24 mouse cellular contexts compared by ENCODE assay signal in genomic region chr8:99166966-99167365, GRCm38 (mm10).
DNase-seq lines count a peak whose midpoint lies in the region; ATAC-seq and TF ChIP-seq lines count a peak whose summit lies in the region.
"Had no signal": no experiment of that assay in that cellular context is flagged by ENCODE, and none has a peak within 500 bp of the region (broad histone marks: within the 10 kb centered on the region; RNA-seq: fewer than 3 reads in every experiment).

No protein-coding gene starts in this region.

- no peak overlapping the region for H3K4me3 ChIP-seq in midbrain, embryonic 11.5 days (ENCODE audit: low read depth, low read length)
- H3K4me3 ChIP-seq in midbrain, embryonic 16.5 days (ENCODE audit: low read depth, low read length) = no peak overlapping the region
- H3K4me3 ChIP-seq in G1E (ENCODE audit: low read depth, low read length) = no peak overlapping the region
- H3K4me3 ChIP-seq in MEL (ENCODE audit: control insufficient read depth in 1 of 2, insufficient read depth in 1 of 2, low read depth in 2 of 2, low read length in 2 of 2) = no peak overlapping the region
- no peak overlapping the region for H3K4me3 ChIP-seq in hindbrain, embryonic 10.5 days

- H3K9ac ChIP-seq in midbrain, embryonic 11.5 days (ENCODE audit: low read length) = no peak overlapping the region
- H3K9ac ChIP-seq in midbrain, embryonic 16.5 days (ENCODE audit: low read depth, low read length) = no peak overlapping the region
- no peak overlapping the region for H3K9ac ChIP-seq in MEL (ENCODE audit: control insufficient read depth, low read depth, low read length, poor library complexity, severe bottlenecking)

- no peak overlapping the region for H3K4me2 ChIP-seq in midbrain, embryonic 11.5 days
- no peak overlapping the region for H3K4me2 ChIP-seq in midbrain, embryonic 16.5 days (ENCODE audit: low read length)

- no peak for TF ChIP-seq CTCF in G1E (IDR thresholded peaks at IDR 0.05; ENCODE audit: low read depth, low read length)
- no peak for TF ChIP-seq CTCF in MEL (IDR thresholded peaks at IDR 0.05 in 2 of 3, conservative IDR thresholded peaks at IDR 0.05 in 1 of 3; ENCODE audit: control insufficient read depth in 1 of 3, insufficient read depth in 1 of 3, low read depth in 2 of 3, low read length in 3 of 3, poor library complexity in 1 of 3, severe bottlenecking in 1 of 3)
- no peak for TF ChIP-seq CTCF in brain, embryonic 14.5 days (IDR thresholded peaks at IDR 0.05; ENCODE audit: borderline replicate concordance, extremely low read depth, insufficient read depth, insufficient read length)

- peak; percentile 50; the same call in 1 of the 2 replicates for ATAC-seq in midbrain, embryonic 11.5 days (ENCODE audit: low FRiP score)
- ATAC-seq in midbrain, embryonic 16.5 days = no peak
- ATAC-seq in G1E (ENCODE audit: extremely low read depth, insufficient number of reproducible peaks, low FRiP score, poor library complexity, severe bottlenecking) = peak; percentile 87
- ATAC-seq: activated CD4-positive, CD25-positive, alpha-beta regulatory T cell, adult 4 months; CD4-positive, CD25-positive, alpha-beta regulatory T cell, adult 4 months; Patski had no signal

- H3K9me3 ChIP-seq in midbrain, embryonic 11.5 days (ENCODE audit: control insufficient read depth, low read length) = no peaks in the 10 kb centered on the region
- no peaks in the 10 kb centered on the region for H3K9me3 ChIP-seq in midbrain, embryonic 16.5 days (replicated peaks; ENCODE audit: control insufficient read depth, low read length, poor library complexity, severe bottlenecking)
- H3K9me3 ChIP-seq in G1E (replicated peaks) = no peaks in the 10 kb centered on the region
- H3K9me3 ChIP-seq in MEL (replicated peaks; ENCODE audit: insufficient read depth, low read length) = no peaks in the 10 kb centered on the region
- H3K9me3 ChIP-seq in hindbrain, embryonic 10.5 days = no peaks in the 10 kb centered on the region

- 40% methylated on average over 3 of the region's 3 CpGs for WGBS in midbrain, embryonic 11.5 days
- 41% methylated on average over 3 of the region's 3 CpGs for WGBS in midbrain, embryonic 16.5 days
- 74% methylated on average over 3 of the region's 3 CpGs for WGBS in hindbrain, embryonic 10.5 days

- no peak for TF ChIP-seq POLR2A in MEL (IDR thresholded peaks at IDR 0.05; ENCODE audit: control insufficient read depth in 1 of 2, insufficient read depth in 1 of 2, low read depth in 1 of 2, low read length in 2 of 2, poor library complexity in 1 of 2)
- TF ChIP-seq POLR2A in brain, embryonic 14.5 days (IDR thresholded peaks at IDR 0.05; ENCODE audit: borderline replicate concordance, extremely low read depth, insufficient read depth, insufficient read length, poor library complexity, severe bottlenecking) = no peak

- no peak for TF ChIP-seq RAD21 in MEL (IDR thresholded peaks at IDR 0.05; ENCODE audit: low read depth, low read length)

- H3K36me3 ChIP-seq in midbrain, embryonic 11.5 days (ENCODE audit: control insufficient read depth, insufficient read depth, low read length) = no peaks in the 10 kb centered on the region
- H3K36me3 ChIP-seq in midbrain, embryonic 16.5 days (ENCODE audit: control insufficient read depth, insufficient read depth, low read length) = no peaks in the 10 kb centered on the region
- H3K36me3 ChIP-seq in G1E (replicated peaks) = no peaks in the 10 kb centered on the region
- peaks cover 0 to 5% of the 10 kb centered on the region in 2 experiments; a peak in 2 of 4 replicates for H3K36me3 ChIP-seq in MEL (ENCODE audit: control insufficient read depth in 1 of 2, insufficient read depth in 2 of 2, low read length in 2 of 2)
- H3K36me3 ChIP-seq in hindbrain, embryonic 10.5 days = no peaks in the 10 kb centered on the region

- DNase-seq in midbrain, embryonic 11.5 days (ENCODE audit: low spot score, missing footprints) = peak; percentile 69
- DNase-seq in G1E (ENCODE audit: low spot score) (no peak), MEL (ENCODE audit: low read depth, low spot score) (peak; percentile 43)
- peak; percentile 8 for DNase-seq in brain, embryonic 14.5 days (ENCODE audit: low read depth)
- no peak for DNase-seq in thymus, postnatal 25 days
- no peak for DNase-seq in hindbrain, embryonic 10.5 days (ENCODE audit: low spot score)
- DNase-seq in right cerebral cortex, postnatal 4 days = no peak
- DNase-seq: adrenal gland, adult 2 months; adrenal gland, adult 8-10 months; adrenal gland, postnatal 10 days; adrenal gland, postnatal 14 days; adrenal gland, postnatal 25 days; adrenal gland, postnatal 36 days; B cell, adult 2 months; cerebellum, adult 11 months; cerebellum, adult 11-12 months; cerebellum, adult 18-20 months; cerebellum, adult 2 months; cerebellum, adult 8-10 months had no signal

- H3K27ac ChIP-seq in midbrain, embryonic 11.5 days (ENCODE audit: low read depth, low read length) = no peak overlapping the region
- no peak overlapping the region for H3K27ac ChIP-seq in midbrain, embryonic 16.5 days (ENCODE audit: low read length)
- H3K27ac ChIP-seq in MEL (ENCODE audit: control insufficient read depth, low read depth, low read length) = no peak overlapping the region
- no peak overlapping the region for H3K27ac ChIP-seq in hindbrain, embryonic 10.5 days

- TF ChIP-seq EP300 in MEL (IDR thresholded peaks at IDR 0.05; ENCODE audit: low read depth in 1 of 2, low read length in 2 of 2) = peak; percentile 72 to 79

- H3K27me3 ChIP-seq in midbrain, embryonic 11.5 days (ENCODE audit: control insufficient read depth, insufficient read depth, low read length) = no peaks in the 10 kb centered on the region
- no peaks in the 10 kb centered on the region for H3K27me3 ChIP-seq in midbrain, embryonic 16.5 days (ENCODE audit: control insufficient read depth, insufficient read depth, low read depth, low read length)
- H3K27me3 ChIP-seq in G1E (ENCODE audit: insufficient read depth, low read length) = no peaks in the 10 kb centered on the region
- H3K27me3 ChIP-seq in MEL (ENCODE audit: control insufficient read depth in 1 of 2, insufficient read depth in 2 of 2, low read length in 2 of 2) = no peaks in the 10 kb centered on the region
- H3K27me3 ChIP-seq in hindbrain, embryonic 10.5 days (ENCODE audit: insufficient read depth, poor library complexity, severe bottlenecking) = no peaks in the 10 kb centered on the region
- H3K27me3 ChIP-seq: CH12.LX, Patski had no signal

- H3K4me1 ChIP-seq in midbrain, embryonic 11.5 days (ENCODE audit: control insufficient read depth, insufficient read depth, low read length) = no peaks in the 10 kb centered on the region
- no peaks in the 10 kb centered on the region for H3K4me1 ChIP-seq in midbrain, embryonic 16.5 days (ENCODE audit: control insufficient read depth, insufficient read depth, low read length)
- H3K4me1 ChIP-seq in G1E (ENCODE audit: insufficient read depth, low read depth, low read length) (no peaks in the 10 kb centered on the region), MEL (ENCODE audit: control insufficient read depth in 1 of 2, insufficient read depth in 2 of 2, low read length in 2 of 2) (peaks cover 2 to 6% of the 10 kb centered on the region in 2 experiments; a peak in 1 of 4 replicates)
- no peaks in the 10 kb centered on the region for H3K4me1 ChIP-seq in hindbrain, embryonic 10.5 days (replicated peaks)

- no peaks in the 10 kb centered on the region for H3K79me2 ChIP-seq in MEL (ENCODE audit: control insufficient read depth, insufficient read depth, low read length, poor library complexity)

TF ChIP-seq in MEL, 35 proteins besides CTCF, POLR2A, EP300 and RAD21:
- TF ChIP-seq SMC3 (IDR thresholded peaks at IDR 0.05; ENCODE audit: low read depth, low read length) (no peak), RCOR1 (IDR thresholded peaks at IDR 0.05; ENCODE audit: low read depth, low read length) (peak; percentile 62; the same call in 1 of the 2 replicates), USF1 (IDR thresholded peaks at IDR 0.05; ENCODE audit: low read depth, low read length) (no peak), TCF12 (IDR thresholded peaks at IDR 0.05; ENCODE audit: low read depth, low read length) (peak; percentile 82), ETS1 (IDR thresholded peaks at IDR 0.05; ENCODE audit: low read depth, low read length) (peak; percentile 70; the same call in 1 of the 2 replicates), GATA1 (IDR thresholded peaks at IDR 0.05; ENCODE audit: low read depth, low read length) (peak; percentile 88)

Comparison
In these comparisons a context has a peak if more than half of its experiments do, and no peak if none do; other contexts are left out.
1. DNase-seq: peak in midbrain, embryonic 11.5 days (single experiment), MEL (single experiment) and brain, embryonic 14.5 days (single experiment); none in G1E (single experiment), thymus, postnatal 25 days (single experiment), hindbrain, embryonic 10.5 days (single experiment) and right cerebral cortex, postnatal 4 days (single experiment).